Mouse (Mus musculus): ENCODE data around the gene Pcnx3. TPM values are rescaled to one million over a fixed set of nuclear protein-coding genes. Genes with fewer than 3 reads are reported as not detected.

Gene Pcnx3
- polyA plus RNA-seq, 1 experiment from 2014 or later, result 14.8 TPM

GRCm38 (mm10) chr19:5724549-5724941 lies 35.8 kb upstream of the Pcnx3 start:
- Histone ChIP-seq H3K4me2 (ENCODE audit: low read length) (peak overlapping the region; percentile 70), H3K27me3 (ENCODE audit: insufficient read depth, low read length) (no peaks in the 10 kb centered on the region), H3K4me3 (replicated peaks; ENCODE audit: low read depth, low read length) (peak overlapping the region; percentile 44), H3K27ac (peak overlapping the region; percentile 69), H3K9me3 (replicated peaks; ENCODE audit: low read length) (no peaks in the 10 kb centered on the region), H3K36me3 (ENCODE audit: insufficient read depth, low read length) (peaks cover 18% of the 10 kb centered on the region), H3K4me1 (replicated peaks; ENCODE audit: insufficient read depth, low read length) (peaks cover 27% of the 10 kb centered on the region), H3K9ac (ENCODE audit: low read depth, low read length) (no peak overlapping the region)
- ATAC-seq (replicated peaks; ENCODE audit: low FRiP score, low read depth) (0 out of 2 replicates have a peak, but pooled peaks have one; percentile 3), DNase-seq (ENCODE audit: low spot score) (peak; percentile 38)
- WGBS, result 46% methylated on average over 7 of the region's 7 CpGs
- TF ChIP-seq CTCF (IDR thresholded peaks at IDR 0.05; ENCODE audit: low read depth), result no peak

GRCm38 (mm10) chr19:5723934-5724548 lies 35.3 kb upstream of the Pcnx3 start:
- no peak overlapping the region for H3K27ac ChIP-seq

GRCm38 (mm10) chr19:5722848-5723425 lies 34.2 kb upstream of the Pcnx3 start:
- Histone ChIP-seq H3K4me3 (replicated peaks; ENCODE audit: low read depth, low read length) (no peak overlapping the region), H3K27ac (no peak overlapping the region), H3K27me3 (ENCODE audit: insufficient read depth, low read length) (no peaks in the 10 kb centered on the region), H3K9me3 (replicated peaks; ENCODE audit: low read length) (no peaks in the 10 kb centered on the region), H3K9ac (ENCODE audit: low read depth, low read length) (no peak overlapping the region), H3K4me1 (replicated peaks; ENCODE audit: insufficient read depth, low read length) (peaks cover 20% of the 10 kb centered on the region; the same call in 1 of the 2 replicates), H3K36me3 (ENCODE audit: insufficient read depth, low read length) (peaks cover 25% of the 10 kb centered on the region), H3K4me2 (ENCODE audit: low read length) (no peak overlapping the region)
- DNase-seq (ENCODE audit: low spot score), result no peak
- TF ChIP-seq CTCF (IDR thresholded peaks at IDR 0.05; ENCODE audit: low read depth), result no peak
- WGBS, result 89% methylated on average over 7 of the region's 7 CpGs
- no peak for ATAC-seq (replicated peaks; ENCODE audit: low FRiP score, low read depth)

More at GRCm38 (mm10) chr19:5723934-5724548, 35.3 kb upstream of the Pcnx3 start:
- H3K9me3 ChIP-seq (replicated peaks; ENCODE audit: low read length), result no peaks in the 10 kb centered on the region
- H3K4me1 ChIP-seq (replicated peaks; ENCODE audit: insufficient read depth, low read length), result peaks cover 27% of the 10 kb centered on the region
- DNase-seq (ENCODE audit: low spot score), result no peak
- peaks cover 23% of the 10 kb centered on the region for H3K36me3 ChIP-seq (ENCODE audit: insufficient read depth, low read length)
- WGBS, result 43% methylated on average over 4 of the region's 4 CpGs
- TF ChIP-seq CTCF (IDR thresholded peaks at IDR 0.05; ENCODE audit: low read depth), result no peak
- H3K4me3 ChIP-seq (replicated peaks; ENCODE audit: low read depth, low read length), result 0 out of 2 replicates have a peak overlapping the region, but pooled peaks have one; percentile 44
- H3K9ac ChIP-seq (ENCODE audit: low read depth, low read length), result no peak overlapping the region
- no peaks in the 10 kb centered on the region for H3K27me3 ChIP-seq (ENCODE audit: insufficient read depth, low read length)
- ATAC-seq (replicated peaks; ENCODE audit: low FRiP score, low read depth), result no peak
- peak overlapping the region; percentile 70 for H3K4me2 ChIP-seq (ENCODE audit: low read length)

- H3K9ac ChIP-seq (ENCODE audit: low read depth, low read length), result no peak overlapping the region
- 0 out of 2 replicates have a peak, but pooled peaks cover 6% of the 10 kb centered on the region for H3K4me1 ChIP-seq (replicated peaks; ENCODE audit: insufficient read depth, low read length)
- H3K4me3 ChIP-seq (replicated peaks; ENCODE audit: low read depth, low read length), result no peak overlapping the region
- H3K27ac ChIP-seq, result no peak overlapping the region
- ATAC-seq (replicated peaks; ENCODE audit: low FRiP score, low read depth), result no peak
- no peak overlapping the region for H3K4me2 ChIP-seq (ENCODE audit: low read length)
- TF ChIP-seq CTCF (IDR thresholded peaks at IDR 0.05; ENCODE audit: low read depth), result no peak
- H3K9me3 ChIP-seq (replicated peaks; ENCODE audit: low read length), result no peaks in the 10 kb centered on the region
- DNase-seq (ENCODE audit: low spot score), result no peak
- 89% methylated on average over 6 of the region's 6 CpGs for WGBS
- H3K27me3 ChIP-seq (ENCODE audit: insufficient read depth, low read length), result no peaks in the 10 kb centered on the region
- peaks cover 25% of the 10 kb centered on the region for H3K36me3 ChIP-seq (ENCODE audit: insufficient read depth, low read length)
Observed at GRCm38 (mm10) chr19:5721233-5721632, 32.5 kb upstream of the Pcnx3 start.

GRCm38 (mm10) chr19:5716955-5717354 lies 28.2 kb upstream of the Pcnx3 start:
- no peak overlapping the region for H3K27ac ChIP-seq
- no peaks in the 10 kb centered on the region for H3K27me3 ChIP-seq (ENCODE audit: insufficient read depth, low read length)
- DNase-seq (ENCODE audit: low spot score) (no peak), ATAC-seq (replicated peaks; ENCODE audit: low FRiP score, low read depth) (no peak)
- WGBS, result 62% methylated on average over 10 of the region's 10 CpGs
- peaks cover 3% of the 10 kb centered on the region; the same call in 1 of the 2 replicates for H3K4me1 ChIP-seq (replicated peaks; ENCODE audit: insufficient read depth, low read length)
- no peak for TF ChIP-seq CTCF (IDR thresholded peaks at IDR 0.05; ENCODE audit: low read depth)
- H3K9me3 ChIP-seq (replicated peaks; ENCODE audit: low read length), result no peaks in the 10 kb centered on the region
- no peak overlapping the region for H3K4me2 ChIP-seq (ENCODE audit: low read length)
- H3K36me3 ChIP-seq (ENCODE audit: insufficient read depth, low read length), result peaks cover 25% of the 10 kb centered on the region
- H3K4me3 ChIP-seq (replicated peaks; ENCODE audit: low read depth, low read length), result no peak overlapping the region
- H3K9ac ChIP-seq (ENCODE audit: low read depth, low read length), result no peak overlapping the region

- H3K4me2 ChIP-seq (ENCODE audit: low read length), result peak overlapping the region; percentile 50
- H3K27me3 ChIP-seq (ENCODE audit: insufficient read depth, low read length), result no peaks in the 10 kb centered on the region
- peaks cover 21% of the 10 kb centered on the region for H3K36me3 ChIP-seq (ENCODE audit: insufficient read depth, low read length)
- peak; percentile 61; the same call in 1 of the 2 replicates for ATAC-seq (replicated peaks; ENCODE audit: low FRiP score, low read depth)
- no peak overlapping the region for H3K9ac ChIP-seq (ENCODE audit: low read depth, low read length)
- DNase-seq (ENCODE audit: low spot score), result peak; percentile 48
- H3K9me3 ChIP-seq (replicated peaks; ENCODE audit: low read length), result no peaks in the 10 kb centered on the region
- peak overlapping the region; percentile 4; the same call in 1 of the 2 replicates for H3K4me3 ChIP-seq (replicated peaks; ENCODE audit: low read depth, low read length)
- 36% methylated on average over 43 of the region's 43 CpGs for WGBS
- peaks cover 3% of the 10 kb centered on the region; the same call in 1 of the 2 replicates for H3K4me1 ChIP-seq (replicated peaks; ENCODE audit: insufficient read depth, low read length)
- TF ChIP-seq CTCF (IDR thresholded peaks at IDR 0.05; ENCODE audit: low read depth), result peak; percentile 51
- H3K27ac ChIP-seq, result no peak overlapping the region
Observed at GRCm38 (mm10) chr19:5715793-5716688, 27.3 kb upstream of the Pcnx3 start.

Measured in kidney, postnatal 0 days (tissue).